Mouse (Mus musculus) E14TG2a.4 (cell line): ENCODE measurements around the gene Nlrc5.

Experiments used
- CTCF ChIP-seq: conservative IDR thresholded peaks from 2 replicates; pipeline ENCODE4 v1.5.1; 2014; ENCODE audit warnings: low read length
- NANOG ChIP-seq: IDR thresholded peaks from 2 replicates; pipeline ENCODE4 v1.6.1; 2014; ENCODE audit warnings: borderline replicate concordance, low read length, mixed read lengths
- POU5F1 ChIP-seq: IDR thresholded peaks from 2 replicates; pipeline ENCODE4 v1.6.1; 2014; ENCODE audit warnings: low read length, borderline replicate concordance

DNA sequence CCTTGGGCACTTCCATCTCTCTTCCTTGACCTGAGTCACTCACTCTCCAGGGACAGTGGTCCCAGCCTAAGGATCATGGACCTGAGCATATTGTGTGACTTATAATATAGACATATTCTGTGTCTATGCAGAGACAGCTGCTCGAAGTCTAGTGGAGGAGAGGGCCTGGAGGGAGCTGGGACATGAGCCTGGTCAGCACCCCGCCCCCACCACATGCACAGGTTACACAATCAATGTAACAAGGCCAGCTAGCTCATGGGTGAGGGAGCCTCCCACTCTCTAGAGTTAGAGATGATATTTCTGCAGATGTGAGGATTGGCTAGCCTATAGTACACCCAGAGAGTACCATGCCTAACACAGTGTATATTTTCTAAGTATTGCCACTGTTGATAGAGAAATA lies 36.6 kb downstream of the Nlrc5 start:
- TF ChIP-seq CTCF (no peak), POU5F1 (no peak), NANOG (no peak)
